Mouse (Mus musculus): ENCODE measurements around the gene Hpse.

- TF ChIP-seq CTCF (IDR thresholded peaks at IDR 0.05; ENCODE audit: extremely low read depth, insufficient read length, insufficient replicate concordance, low read depth, low read length) = no peak
- no peak for TF ChIP-seq POLR2A (IDR thresholded peaks at IDR 0.05; ENCODE audit: low read depth, low read length)
Measured at GRCm38 (mm10) chr5:100766026-100766425, 46.5 kb upstream of the Hpse start.

Measured in small intestine, adult 2 months (tissue).